Mouse (Mus musculus): ENCODE data around the gene Atpif1. TPM values are rescaled to one million over a fixed set of nuclear protein-coding genes. Genes with fewer than 3 reads are reported as not detected.
A peak's percentile ranks its signal among the peaks of the same experiment; 100 is the strongest.

Atpif1 gene
- polyA plus RNA-seq, 1 experiment from 2014 or later, result 719 TPM

DNA sequence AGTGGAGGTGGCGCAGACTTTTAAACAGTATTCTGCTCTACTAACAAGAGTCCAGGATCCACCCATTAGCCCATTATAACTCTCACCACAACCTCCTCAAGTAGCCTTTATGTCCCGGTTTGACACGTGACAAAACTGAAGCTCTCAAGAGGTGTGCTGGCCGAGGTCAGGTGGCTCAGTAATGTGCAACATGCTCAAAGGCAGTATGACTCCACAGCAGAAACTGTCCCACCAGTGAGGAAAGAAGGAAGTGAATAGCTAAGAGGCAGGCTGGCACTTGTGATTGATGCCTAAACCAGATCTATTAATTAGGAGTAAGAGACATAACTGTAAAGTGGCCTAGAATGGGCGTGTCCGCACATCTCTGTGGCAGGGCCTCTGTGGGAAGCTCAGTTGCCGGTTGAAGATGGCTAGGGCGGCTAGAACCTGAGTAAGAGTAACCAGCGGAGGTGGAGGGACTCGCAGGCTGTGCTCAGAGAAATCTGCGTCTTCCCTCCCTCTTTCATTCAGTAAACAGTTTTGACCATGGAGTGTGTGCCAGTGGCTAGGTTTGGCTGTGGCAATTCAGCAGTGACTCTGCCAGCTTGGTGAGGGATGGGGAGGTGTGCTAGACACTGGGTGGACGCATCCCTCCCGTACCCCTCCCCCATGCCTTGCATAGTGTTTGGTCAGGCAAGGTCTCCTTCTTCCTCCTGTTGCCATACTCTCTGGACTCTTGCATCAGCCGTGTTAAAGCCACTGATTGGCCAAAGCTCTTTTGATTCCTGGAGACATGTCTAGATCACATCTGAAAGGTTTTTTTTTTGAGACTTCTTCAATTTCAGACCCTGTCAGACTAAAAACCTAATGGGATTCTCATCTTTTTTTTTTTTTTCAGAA lies 19.8 kb downstream of the Atpif1 start:
- Histone ChIP-seq H3K27ac (peak overlapping the region; percentile 84), H3K36me3 (ENCODE audit: inconsistent target) (no peaks in the 10 kb centered on the region), H3K79me2 (ENCODE audit: inconsistent target) (peaks cover 14% of the 10 kb centered on the region), H3K4me3 (ENCODE audit: inconsistent target) (no peak overlapping the region)
- WGBS (ENCODE audit: missing documents), result 67% methylated on average over 13 of the region's 14 CpGs

DNA sequence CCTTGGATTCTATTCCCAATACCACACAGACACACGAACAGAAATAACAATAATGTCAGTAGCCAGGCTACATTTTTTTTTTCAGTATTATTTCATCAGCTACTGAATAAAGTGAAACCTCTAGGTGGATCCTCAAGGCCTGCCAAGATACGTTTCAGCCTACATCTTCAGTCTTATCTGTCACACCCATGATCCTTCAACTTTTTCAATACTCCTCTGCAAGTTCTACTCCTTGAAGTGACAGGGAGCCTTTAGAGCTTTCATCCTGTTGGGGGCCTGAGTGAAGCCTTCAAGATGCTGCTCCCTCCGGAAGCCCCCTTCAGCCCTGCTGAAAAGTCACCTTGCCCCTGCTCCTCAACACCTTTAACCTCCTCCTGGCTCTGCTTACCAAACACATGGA lies 21.4 kb downstream of the Atpif1 start:
- WGBS (ENCODE audit: missing documents), result 97% methylated on average over 3 of the region's 3 CpGs
- no peaks in the 10 kb centered on the region for H3K36me3 ChIP-seq (ENCODE audit: inconsistent target)
- no peak overlapping the region for H3K27ac ChIP-seq
- H3K79me2 ChIP-seq (ENCODE audit: inconsistent target), result peaks cover 29% of the 10 kb centered on the region
- H3K4me3 ChIP-seq (ENCODE audit: inconsistent target), result no peak overlapping the region

DNA sequence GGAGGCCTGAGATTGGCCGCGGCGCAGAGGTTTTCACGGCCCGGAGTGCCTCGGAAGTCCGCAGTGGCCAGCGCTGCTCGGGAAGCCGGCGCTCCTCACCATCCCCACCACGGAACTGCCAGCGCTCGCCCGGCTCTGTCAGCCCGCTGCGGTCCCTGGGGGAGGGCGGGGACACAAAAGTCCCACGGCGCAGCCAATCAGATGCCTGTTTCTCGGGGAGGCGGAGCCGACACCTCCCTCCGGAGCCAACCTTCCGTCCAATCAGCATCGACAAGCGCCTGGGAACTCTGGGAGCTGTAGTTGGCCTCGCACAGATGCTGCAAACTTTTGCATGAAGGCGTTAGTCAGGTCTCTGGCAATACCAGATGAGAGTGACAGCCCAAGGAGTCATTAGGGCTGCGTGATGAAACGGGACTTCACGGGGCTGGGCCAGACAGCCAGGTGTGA lies 23.1 kb downstream of the Atpif1 start, which contains the start of gene Sesn2:
Gene Sesn2, minus strand, starts transcription at position 150 of the 447 bp plus-strand sequence.
- under 1% methylated on average over 31 of the region's 32 CpGs for WGBS (ENCODE audit: missing documents)
- Histone ChIP-seq H3K4me3 (ENCODE audit: inconsistent target) (peak within 1 kb of the TSS; percentile 93), H3K79me2 (ENCODE audit: inconsistent target) (peaks cover 46% of the 10 kb centered on the region), H3K27ac (peak within 1 kb of the TSS; percentile 73), H3K36me3 (ENCODE audit: inconsistent target) (no peaks in the 10 kb centered on the region)

DNA sequence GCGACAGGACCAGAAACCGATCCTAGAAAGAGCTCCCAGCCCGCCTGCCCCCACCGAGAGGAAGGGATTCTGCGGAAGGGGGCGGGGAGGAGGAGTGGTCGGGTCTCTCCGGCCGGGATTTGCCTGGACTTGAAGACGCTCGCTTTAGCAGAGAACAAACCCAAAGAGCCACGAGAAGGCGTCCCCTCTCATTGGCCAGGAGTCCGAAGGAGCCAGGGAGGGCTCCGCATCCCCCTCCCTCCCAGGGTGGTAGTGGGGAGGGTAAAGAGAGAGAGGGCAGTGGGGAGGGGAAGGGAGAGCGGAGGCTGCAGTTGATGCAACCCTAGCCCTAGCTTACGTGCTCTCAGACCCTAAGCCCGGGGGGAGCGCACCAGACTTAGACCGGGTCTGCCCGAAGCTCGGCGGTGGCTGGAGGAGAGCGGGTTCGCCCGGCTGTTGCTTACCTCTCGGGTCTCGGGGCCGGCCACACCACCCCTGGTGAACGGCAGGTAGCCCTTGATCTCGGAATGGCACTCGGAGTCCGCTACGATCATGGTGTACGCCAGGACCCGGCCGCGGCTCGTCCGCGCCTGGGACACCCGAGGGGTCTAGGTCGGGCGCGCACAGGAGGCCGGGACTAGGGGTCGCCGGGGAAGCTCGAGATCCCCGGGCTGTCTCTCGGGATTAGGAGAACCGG lies 23.7 kb downstream of the Atpif1 start:
- Histone ChIP-seq H3K79me2 (ENCODE audit: inconsistent target) (peaks cover 52% of the 10 kb centered on the region), H3K27ac (peak overlapping the region; percentile 73), H3K4me3 (ENCODE audit: inconsistent target) (peak overlapping the region; percentile 93), H3K36me3 (ENCODE audit: inconsistent target) (no peaks in the 10 kb centered on the region)
- under 1% methylated on average over 47 of the region's 52 CpGs for WGBS (ENCODE audit: missing documents)

DNA sequence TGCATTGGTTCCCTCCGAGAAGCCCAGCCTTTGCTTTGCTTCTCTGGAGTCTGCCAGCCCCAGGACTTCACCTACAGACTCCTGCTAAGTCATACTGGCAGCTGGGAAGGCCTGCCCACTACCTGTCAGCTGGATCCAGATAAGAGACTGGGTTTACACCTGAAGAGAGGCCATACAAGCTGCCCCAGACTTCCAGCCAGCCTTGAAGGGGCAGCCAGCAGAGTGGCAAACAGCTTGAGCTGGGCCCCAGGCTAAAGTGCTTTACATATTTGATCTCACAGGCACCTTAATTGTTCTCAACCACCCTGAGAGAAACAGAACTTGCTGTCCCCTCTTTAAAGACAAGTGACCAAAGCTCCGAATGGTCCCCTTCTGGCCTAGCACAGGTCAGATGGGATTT lies 26.2 kb downstream of the Atpif1 start:
- Histone ChIP-seq H3K79me2 (ENCODE audit: inconsistent target) (peaks cover 78% of the 10 kb centered on the region), H3K4me3 (ENCODE audit: inconsistent target) (no peak overlapping the region), H3K36me3 (ENCODE audit: inconsistent target) (no peaks in the 10 kb centered on the region), H3K27ac (no peak overlapping the region)
- 88% methylated on average over 2 of the region's 2 CpGs for WGBS (ENCODE audit: missing documents)

DNA sequence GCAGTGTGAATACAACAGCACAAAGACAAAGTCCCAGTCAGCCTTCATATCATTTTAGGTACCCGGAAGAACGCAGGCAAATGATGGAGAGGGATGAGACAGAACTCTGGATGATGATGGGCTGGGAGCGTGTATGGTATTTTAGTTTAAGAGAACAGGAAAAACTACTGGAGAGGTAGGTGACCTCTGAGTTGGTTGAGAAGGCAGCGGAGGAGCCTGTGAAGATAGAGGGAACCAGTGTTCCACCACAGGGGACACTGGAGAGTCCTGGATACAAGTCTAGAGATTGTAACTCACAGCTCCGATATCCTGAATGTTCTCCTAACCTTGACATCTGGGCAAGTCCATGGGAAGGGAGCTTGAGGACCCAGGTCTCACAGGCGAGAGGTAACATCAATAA lies 27.2 kb downstream of the Atpif1 start:
- Histone ChIP-seq H3K36me3 (ENCODE audit: inconsistent target) (no peaks in the 10 kb centered on the region), H3K79me2 (ENCODE audit: inconsistent target) (peaks cover 78% of the 10 kb centered on the region), H3K27ac (no peak overlapping the region), H3K4me3 (ENCODE audit: inconsistent target) (no peak overlapping the region)
- whole genome bisulfite sequencing (ENCODE audit: missing documents), result 95% methylated on average over 6 of the region's 6 CpGs

DNA sequence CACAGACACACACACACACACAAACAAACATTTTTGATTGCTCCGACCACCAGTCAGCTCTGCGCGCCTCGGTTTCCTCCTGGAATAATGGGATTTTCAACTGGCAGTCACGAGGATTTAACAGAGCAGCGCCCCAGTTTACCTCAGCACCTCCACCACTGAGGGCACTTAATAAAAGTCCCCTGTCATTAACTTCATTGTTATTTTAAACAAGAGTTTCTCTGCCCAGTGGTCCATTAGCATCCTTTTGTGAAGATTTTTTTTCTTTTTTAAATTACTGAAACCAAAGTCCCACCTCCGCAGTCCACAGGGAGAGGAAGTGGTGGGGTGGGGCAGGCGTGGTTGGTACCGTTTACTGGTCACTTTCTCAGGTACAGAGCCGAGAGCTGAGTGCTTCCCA lies 27.7 kb downstream of the Atpif1 start:
- H3K79me2 ChIP-seq (ENCODE audit: inconsistent target), result peaks cover 78% of the 10 kb centered on the region
- no peaks in the 10 kb centered on the region for H3K36me3 ChIP-seq (ENCODE audit: inconsistent target)
- 58% methylated on average over 10 of the region's 10 CpGs for WGBS (ENCODE audit: missing documents)
- no peak overlapping the region for H3K4me3 ChIP-seq (ENCODE audit: inconsistent target)
- peak overlapping the region; percentile 22; the same call in 1 of the 2 replicates for H3K27ac ChIP-seq

DNA sequence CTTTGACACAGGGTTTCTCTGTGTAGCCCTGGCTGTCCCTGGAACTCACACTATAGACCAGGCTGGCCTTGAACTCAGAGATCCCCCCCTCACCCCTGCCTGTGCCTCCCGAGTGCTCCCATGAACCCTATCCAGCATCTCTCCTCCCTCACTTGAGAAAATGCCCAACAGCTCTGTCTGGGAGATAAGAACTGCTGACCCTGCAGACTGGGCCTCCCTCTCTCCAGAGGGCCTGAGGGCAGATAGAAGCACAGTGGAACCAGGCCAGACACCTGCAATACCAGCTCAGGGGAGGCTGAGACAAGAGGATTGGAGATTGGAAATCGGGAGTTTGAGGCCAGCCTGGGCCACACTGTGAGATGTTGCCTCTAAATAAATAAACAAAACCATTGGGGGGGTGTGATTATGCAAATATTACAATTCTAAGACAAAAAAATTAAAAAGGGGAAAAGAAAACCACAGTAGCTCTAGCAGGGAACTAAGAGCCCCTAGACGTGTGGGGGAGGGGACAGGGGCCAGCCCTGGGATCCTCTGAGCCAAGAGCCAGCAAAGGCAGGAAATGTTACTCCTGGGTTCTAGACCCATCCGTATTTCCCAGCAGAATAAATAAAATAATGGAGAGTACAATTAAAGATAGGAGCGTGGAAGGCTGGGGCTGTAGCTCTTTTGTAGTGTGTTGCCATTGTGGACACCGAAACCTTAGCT lies 28.3 kb downstream of the Atpif1 start:
- peak overlapping the region; percentile 22 for H3K27ac ChIP-seq
- peaks cover 78% of the 10 kb centered on the region for H3K79me2 ChIP-seq (ENCODE audit: inconsistent target)
- H3K36me3 ChIP-seq (ENCODE audit: inconsistent target), result no peaks in the 10 kb centered on the region
- no peak overlapping the region for H3K4me3 ChIP-seq (ENCODE audit: inconsistent target)
- WGBS (ENCODE audit: missing documents), result 55% methylated on average over 6 of the region's 6 CpGs

DNA sequence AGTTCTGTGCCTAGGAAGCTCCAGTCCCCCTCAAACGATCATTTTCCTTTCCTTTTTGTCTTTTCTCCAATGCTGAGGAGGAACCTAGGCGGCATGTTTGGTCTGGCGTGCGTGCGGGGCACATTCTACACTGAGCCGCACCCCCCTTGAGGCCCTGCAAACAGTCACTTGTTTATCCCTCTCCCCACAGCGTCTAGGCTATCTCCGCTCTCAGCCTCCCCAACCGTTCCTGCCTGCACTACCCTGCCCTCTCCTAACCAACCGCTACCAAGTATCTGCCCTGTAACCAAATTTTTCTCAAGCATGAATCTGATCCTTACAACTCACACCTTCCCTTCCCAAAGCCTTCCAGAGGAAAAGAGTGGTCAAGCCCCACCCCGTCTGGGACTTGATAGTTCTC lies 30.1 kb downstream of the Atpif1 start:
- peaks cover 61% of the 10 kb centered on the region for H3K79me2 ChIP-seq (ENCODE audit: inconsistent target)
- no peak overlapping the region for H3K27ac ChIP-seq
- no peak overlapping the region for H3K4me3 ChIP-seq (ENCODE audit: inconsistent target)
- whole genome bisulfite sequencing (ENCODE audit: missing documents), result 97% methylated on average over 9 of the region's 11 CpGs
- H3K36me3 ChIP-seq (ENCODE audit: inconsistent target), result peaks cover 14% of the 10 kb centered on the region

DNA sequence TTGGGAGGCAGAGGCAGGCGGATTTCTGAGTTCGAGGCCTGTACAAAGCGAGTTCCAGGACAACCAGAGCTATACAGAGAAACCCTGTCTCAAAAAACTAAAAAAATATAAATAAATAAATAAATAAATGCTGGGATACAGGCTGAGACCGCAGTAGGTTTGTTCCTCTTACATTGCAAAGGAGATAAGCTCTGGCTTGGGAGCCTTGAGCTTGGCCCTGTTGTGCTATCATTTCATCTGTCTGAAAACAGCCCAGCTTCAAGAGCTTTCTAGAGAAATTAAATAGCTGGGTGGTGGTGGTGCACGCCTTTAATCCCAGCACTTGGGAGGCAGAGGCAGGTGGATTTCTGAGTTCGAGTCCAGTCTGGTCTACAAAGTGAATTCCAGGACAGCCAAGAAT lies 31.8 kb downstream of the Atpif1 start:
- peaks cover 44% of the 10 kb centered on the region for H3K79me2 ChIP-seq (ENCODE audit: inconsistent target)
- no peak overlapping the region for H3K4me3 ChIP-seq (ENCODE audit: inconsistent target)
- 100% methylated on average over 6 of the region's 6 CpGs for WGBS (ENCODE audit: missing documents)
- peaks cover 31% of the 10 kb centered on the region for H3K36me3 ChIP-seq (ENCODE audit: inconsistent target)
- no peak overlapping the region for H3K27ac ChIP-seq

DNA sequence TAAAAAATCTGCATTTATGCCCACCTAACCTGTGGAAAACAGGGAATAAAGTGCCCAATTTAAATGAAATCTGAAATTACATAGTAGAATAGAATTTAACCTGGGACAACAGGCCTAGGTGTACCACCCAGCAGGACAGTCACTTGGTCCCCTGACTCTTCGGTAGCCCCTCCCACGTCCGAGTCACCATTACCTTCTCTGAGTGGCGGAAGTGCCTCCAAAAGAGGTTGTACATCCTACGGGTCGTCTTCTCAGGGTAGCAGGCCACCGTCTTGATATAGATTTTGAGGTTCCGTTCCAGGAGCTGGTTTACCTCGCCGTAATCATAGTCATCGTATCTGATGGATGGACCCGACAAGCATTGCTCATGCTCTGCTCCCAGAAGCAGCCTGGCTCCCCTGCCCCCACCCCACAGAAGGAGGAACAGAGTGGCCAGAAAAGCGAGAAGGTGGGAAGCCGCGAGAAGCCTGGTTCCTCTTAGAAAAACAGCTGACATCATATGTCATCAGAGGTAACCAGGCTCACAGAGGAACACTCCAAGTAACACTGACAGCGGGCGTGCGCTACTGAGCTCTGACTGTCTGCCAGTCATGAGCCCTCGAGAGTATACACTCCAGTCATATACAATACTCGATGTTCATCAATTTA lies 39.1 kb downstream of the Atpif1 start:
- WGBS (ENCODE audit: missing documents), result 14% methylated on average over 20 of the region's 20 CpGs
- Histone ChIP-seq H3K36me3 (ENCODE audit: inconsistent target) (peaks cover 49% of the 10 kb centered on the region), H3K27ac (peak overlapping the region; percentile 24), H3K4me3 (ENCODE audit: inconsistent target) (no peak overlapping the region), H3K79me2 (ENCODE audit: inconsistent target) (no peaks in the 10 kb centered on the region)

DNA sequence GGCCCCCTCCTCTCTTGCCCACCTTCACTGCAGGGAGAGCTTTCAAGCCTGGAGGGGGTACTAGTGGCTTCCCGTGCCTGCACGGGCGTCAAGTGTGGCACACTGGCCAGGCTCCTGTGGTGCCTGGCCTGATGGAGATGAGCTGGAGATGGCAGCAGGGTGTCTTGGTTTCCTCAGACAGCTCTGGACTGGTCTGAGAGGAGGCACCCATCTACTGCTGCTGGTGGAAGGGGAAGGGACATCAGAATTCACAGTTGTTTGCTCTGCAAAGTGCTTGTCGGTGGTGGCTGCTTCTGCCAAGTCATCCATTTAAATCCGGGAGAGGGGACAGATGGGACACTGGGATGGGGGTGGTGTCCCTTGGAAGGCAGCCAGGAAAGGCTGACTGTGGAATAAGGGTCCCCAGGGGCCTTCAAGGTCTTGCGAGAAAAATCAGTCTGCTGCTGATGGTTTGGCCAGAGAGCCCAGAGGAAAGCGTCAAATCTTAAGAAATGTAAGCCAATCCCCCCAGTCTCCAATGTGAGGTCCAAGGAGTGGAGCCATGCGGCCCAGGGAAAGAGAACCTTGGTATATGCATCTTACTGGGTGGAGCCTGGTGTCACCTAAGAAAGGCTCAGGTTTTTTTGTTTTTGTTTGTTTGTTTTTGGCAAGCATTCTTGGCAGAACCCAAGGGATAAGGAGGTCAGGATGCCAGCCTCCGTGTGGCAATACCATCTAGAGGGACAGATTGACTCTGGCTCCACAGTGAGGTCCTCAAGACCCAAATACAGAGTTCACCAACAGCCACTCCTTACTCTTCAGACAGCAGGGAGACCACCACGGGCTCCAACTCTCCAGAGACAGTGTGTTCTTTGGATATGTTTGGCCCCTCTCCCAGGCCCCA lies 41.0 kb downstream of the Atpif1 start:
- no peak overlapping the region for H3K27ac ChIP-seq
- WGBS (ENCODE audit: missing documents), result 91% methylated on average over 9 of the region's 10 CpGs
- H3K79me2 ChIP-seq (ENCODE audit: inconsistent target), result no peaks in the 10 kb centered on the region
- H3K36me3 ChIP-seq (ENCODE audit: inconsistent target), result peaks cover 30% of the 10 kb centered on the region; the same call in 1 of the 2 replicates
- H3K4me3 ChIP-seq (ENCODE audit: inconsistent target), result no peak overlapping the region

DNA sequence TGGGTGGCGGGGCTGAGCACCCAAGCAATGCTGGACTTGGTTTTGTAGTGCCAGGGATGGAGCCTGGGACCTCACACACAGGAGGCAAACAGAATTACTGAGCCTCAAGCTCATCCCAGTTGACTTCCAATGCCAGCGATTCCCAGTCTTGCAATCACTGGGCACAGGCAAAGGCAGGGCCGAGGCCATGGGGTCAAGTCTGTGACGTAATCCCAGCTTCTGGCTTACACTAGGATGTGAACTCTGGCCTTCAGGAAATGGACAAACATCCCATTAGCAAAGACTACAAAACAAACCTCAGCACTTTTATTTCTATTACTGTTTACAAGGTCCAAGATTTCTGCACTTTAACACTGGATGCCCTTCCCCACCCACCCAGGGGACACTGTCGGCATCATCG lies 41.7 kb downstream of the Atpif1 start:
- Histone ChIP-seq H3K27ac (no peak overlapping the region), H3K36me3 (ENCODE audit: inconsistent target) (peaks cover 23% of the 10 kb centered on the region; the same call in 1 of the 2 replicates)
- 81% methylated on average over 6 of the region's 6 CpGs for WGBS (ENCODE audit: missing documents)

More for the DNA sequence above, 41.7 kb downstream of the Atpif1 start:
- no peak overlapping the region for H3K4me3 ChIP-seq (ENCODE audit: inconsistent target)
- H3K79me2 ChIP-seq (ENCODE audit: inconsistent target), result no peaks in the 10 kb centered on the region
